Mouse (Mus musculus) thymus, adult 2 months (tissue): ENCODE measurements at regions not wholly inside any gene's neighbourhood (a gene's known extent, or its start where the extent isn't known, plus 50 kb on each side); places are given as distances from the start of the nearest gene placed in this dataset.

ENCODE experiments used
- CTCF ChIP-seq: fragments of 200-500 bp; IDR thresholded peaks from 2 replicates; pipeline ENCODE4 v1.5.1; 2012; ENCODE audit warnings: mild to moderate bottlenecking, control low read depth, low read length, moderate library complexity, borderline replicate concordance; ENCODE audit not compliant: control insufficient read depth, poor library complexity, insufficient read depth; ENCODE audit errors: extremely low read depth
- POLR2A ChIP-seq: fragments of 200-500 bp; IDR thresholded peaks from 2 replicates; pipeline ENCODE4 v1.6.1; 2012; ENCODE audit warnings: mild to moderate bottlenecking, low read length, control low read depth, moderate library complexity; ENCODE audit not compliant: control insufficient read depth, poor library complexity, insufficient read depth; ENCODE audit errors: extremely low read depth

DNA sequence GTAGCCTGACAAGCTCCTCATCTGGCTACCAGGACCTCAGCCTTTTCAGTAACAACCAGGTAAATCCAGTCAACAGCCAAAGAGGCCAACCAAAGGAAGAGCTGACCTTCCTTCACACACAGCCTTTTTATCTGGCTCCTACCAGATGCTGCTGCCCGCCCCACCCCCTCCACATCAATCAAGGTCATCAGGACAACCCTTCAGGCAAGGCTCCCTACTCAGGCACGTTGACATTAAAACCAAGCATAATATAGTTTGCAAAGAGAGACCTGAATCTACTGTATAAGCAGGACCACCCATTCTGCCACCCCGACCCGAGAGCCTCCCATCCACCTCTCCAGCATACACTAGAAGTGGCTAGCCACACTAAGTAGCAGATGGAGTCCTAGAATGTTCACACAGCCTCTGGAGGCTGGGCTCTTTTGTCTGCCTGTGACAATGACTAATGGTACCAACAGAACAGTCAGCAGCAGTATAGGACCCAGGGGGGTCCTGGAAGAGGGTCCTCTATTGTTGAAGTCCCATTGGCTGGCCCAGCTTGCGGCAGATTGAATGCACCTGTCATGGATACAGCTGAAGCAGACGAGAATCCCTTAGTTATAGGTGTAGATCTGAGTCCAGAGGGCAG is 233.0 kb upstream of the Kdm8 start:
- no peak for TF ChIP-seq CTCF
- no peak for TF ChIP-seq POLR2A
